Mouse (Mus musculus): ENCODE measurements around the gene Gprin2. TPM values are rescaled to one million over a fixed set of nuclear protein-coding genes. Genes with fewer than 3 reads are reported as not detected.

The Gprin2 gene
- polyA plus RNA-seq, 1 experiment from 2014 or later = 9.7 TPM

DNA sequence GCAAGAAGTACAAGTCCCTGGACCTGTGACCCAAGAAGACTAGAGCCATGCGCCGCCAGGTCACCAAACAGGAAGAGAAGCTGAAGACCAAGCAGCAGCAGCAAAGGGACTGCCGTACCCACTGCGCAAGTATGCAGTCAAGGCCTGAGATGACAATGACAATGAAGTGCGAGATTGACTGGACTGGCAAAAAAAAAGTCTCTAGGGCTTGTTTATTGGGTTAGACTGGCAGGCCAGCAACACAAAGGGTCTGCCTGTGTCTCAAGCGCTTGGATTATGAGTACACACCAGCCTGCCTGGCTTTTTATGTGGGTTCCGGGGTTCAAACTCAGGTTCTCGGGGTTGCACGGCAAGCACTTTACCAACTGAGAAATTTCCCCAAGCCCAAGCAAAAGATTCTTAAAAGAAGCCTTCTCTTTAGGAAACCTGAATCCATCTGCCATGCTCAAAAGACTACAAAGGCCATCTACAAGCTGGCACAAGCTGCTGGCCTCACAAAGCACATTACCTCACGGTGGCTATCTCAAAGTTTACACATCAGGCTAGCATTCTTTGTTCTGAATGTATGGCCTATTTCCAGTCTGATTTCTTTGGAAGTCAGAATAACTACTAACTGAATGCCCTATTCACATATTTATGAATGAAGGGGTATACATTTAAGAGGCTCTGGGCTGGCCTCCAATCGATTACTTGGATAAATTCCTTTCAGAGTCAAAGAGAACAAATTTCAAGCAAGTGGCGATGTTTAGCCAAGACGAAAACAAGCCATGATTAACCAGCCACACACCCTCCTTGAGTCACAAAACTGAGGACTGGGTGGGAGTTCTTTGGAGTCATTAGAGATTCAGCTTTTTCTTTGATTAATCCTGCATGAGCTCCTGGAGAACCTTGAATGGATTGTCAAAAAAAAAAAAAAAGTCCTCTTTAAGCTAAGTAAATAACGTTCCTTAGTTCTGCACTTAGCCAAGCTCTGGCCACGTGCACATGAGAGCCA lies 61.5 kb downstream of the Gprin2 start:
- no peak overlapping the region for H3K4me3 ChIP-seq
- no peak overlapping the region for H3K27ac ChIP-seq
- no peaks in the 10 kb centered on the region for H3K36me3 ChIP-seq (replicated peaks)
- no peak for ATAC-seq (replicated peaks)
- no peaks in the 10 kb centered on the region for H3K27me3 ChIP-seq (replicated peaks)
- no peaks in the 10 kb centered on the region for H3K9me3 ChIP-seq
- WGBS = 67% methylated on average over 15 of the region's 15 CpGs
- no peaks in the 10 kb centered on the region for H3K4me1 ChIP-seq
- H3K9ac ChIP-seq = no peak overlapping the region
- no peak overlapping the region for H3K4me2 ChIP-seq

Other genes with a start within 250 kb of the Gprin2 start
- 0.10 and 0.17 TPM in 2 replicates for gene Rbp3, start 247.7 kb downstream of the Gprin2 start, polyA plus RNA-seq (2015; fragmentation: Nextera tagmentation; extraction: Ambion mirVana)
- gene Zfp488, start 222.9 kb downstream of the Gprin2 start, polyA plus RNA-seq (2015; fragmentation: Nextera tagmentation; extraction: Ambion mirVana) = 1.3 and 1.5 TPM in 2 replicates
- not detected in 2 replicates for gene Gm30083, start 186.5 kb downstream of the Gprin2 start, polyA plus RNA-seq (2015; fragmentation: Nextera tagmentation; extraction: Ambion mirVana)
- not detected in 2 replicates for gene Gm5460, start 184.9 kb downstream of the Gprin2 start, polyA plus RNA-seq (2015; fragmentation: Nextera tagmentation; extraction: Ambion mirVana)
- not detected in 2 replicates for gene Antxrl, start 148.9 kb downstream of the Gprin2 start, polyA plus RNA-seq (2015; fragmentation: Nextera tagmentation; extraction: Ambion mirVana)
- gene Anxa8, start 115.7 kb downstream of the Gprin2 start, polyA plus RNA-seq (2015; fragmentation: Nextera tagmentation; extraction: Ambion mirVana) = 0.13 TPM in 1 of 2 replicates, not detected in the other
- gene A630023A22Rik, start 98.9 kb downstream of the Gprin2 start, polyA plus RNA-seq (2015; fragmentation: Nextera tagmentation; extraction: Ambion mirVana) = not detected in 2 replicates
- gene Npy4r, start 49.2 kb downstream of the Gprin2 start, polyA plus RNA-seq (2015; fragmentation: Nextera tagmentation; extraction: Ambion mirVana) = 0.15 and 0.17 TPM in 2 replicates
- gene Syt15, start 17.9 kb upstream of the Gprin2 start, polyA plus RNA-seq (2015; fragmentation: Nextera tagmentation; extraction: Ambion mirVana) = 0.51 and 0.65 TPM in 2 replicates
- gene Shld2, start 108.8 kb upstream of the Gprin2 start, polyA plus RNA-seq (2015; fragmentation: Nextera tagmentation; extraction: Ambion mirVana) = 5.2 and 7.0 TPM in 2 replicates
- gene Glud1, start 109.1 kb upstream of the Gprin2 start, polyA plus RNA-seq (2015; fragmentation: Nextera tagmentation; extraction: Ambion mirVana) = 92.5 and 99.2 TPM in 2 replicates
- gene Fam25c, start 153.8 kb upstream of the Gprin2 start, polyA plus RNA-seq (2015; fragmentation: Nextera tagmentation; extraction: Ambion mirVana) = not detected in 2 replicates
- 36.7 and 45.2 TPM in 2 replicates for gene Sncg, start 173.1 kb upstream of the Gprin2 start, polyA plus RNA-seq (2015; fragmentation: Nextera tagmentation; extraction: Ambion mirVana)
- 4.7 and 5.0 TPM in 2 replicates for gene Mmrn2, start 173.8 kb upstream of the Gprin2 start, polyA plus RNA-seq (2015; fragmentation: Nextera tagmentation; extraction: Ambion mirVana)